Mouse (Mus musculus) erythroblast, embryonic 14.5 days (primary cell): ENCODE data around the gene Cnpy1. TPM values are rescaled to one million over a fixed set of nuclear protein-coding genes. Genes with fewer than 3 reads are reported as not detected.

Source experiments
- H3K27me3 ChIP-seq: 2 replicates; pipeline ENCODE4 v1.6.1; 2012; ENCODE audit warnings: inconsistent platforms; ENCODE audit not compliant: control insufficient read depth
- H3K36me3 ChIP-seq: 2 replicates; pipeline ENCODE4 v1.6.1; 2012; ENCODE audit warnings: mild to moderate bottlenecking, inconsistent platforms; ENCODE audit not compliant: control insufficient read depth
- H3K4me1 ChIP-seq: 2 replicates; pipeline ENCODE4 v1.6.1; 2012; ENCODE audit warnings: inconsistent platforms; ENCODE audit not compliant: control insufficient read depth
- H3K4me3 ChIP-seq: replicated peaks from 2 replicates; pipeline ENCODE3; 2012; ENCODE audit warnings: moderate library complexity, mild to moderate bottlenecking, inconsistent platforms
- H3K9me3 ChIP-seq: 2 replicates; pipeline ENCODE4 v1.6.1; 2012; ENCODE audit warnings: low read length, inconsistent platforms, mixed read lengths; ENCODE audit not compliant: control insufficient read depth
- GATA1 ChIP-seq: IDR thresholded peaks from 2 replicates; pipeline ENCODE4 v1.6.1; 2012; ENCODE audit warnings: low read length, inconsistent platforms, mixed read lengths
- TAL1 ChIP-seq: IDR thresholded peaks from 3 replicates; pipeline ENCODE4 v1.6.1; 2012; ENCODE audit warnings: low read length, inconsistent platforms, mixed read lengths
- polyA plus RNA-seq: library from polyadenylated mRNA; stranded (reverse); fragments of >175 nt; gene quantifications from 2 replicates; pipeline ENCODE4 v1.2.3, GENCODE M21; 2012

Gene Cnpy1
- polyA plus RNA-seq, 1 experiment: not detected

DNA sequence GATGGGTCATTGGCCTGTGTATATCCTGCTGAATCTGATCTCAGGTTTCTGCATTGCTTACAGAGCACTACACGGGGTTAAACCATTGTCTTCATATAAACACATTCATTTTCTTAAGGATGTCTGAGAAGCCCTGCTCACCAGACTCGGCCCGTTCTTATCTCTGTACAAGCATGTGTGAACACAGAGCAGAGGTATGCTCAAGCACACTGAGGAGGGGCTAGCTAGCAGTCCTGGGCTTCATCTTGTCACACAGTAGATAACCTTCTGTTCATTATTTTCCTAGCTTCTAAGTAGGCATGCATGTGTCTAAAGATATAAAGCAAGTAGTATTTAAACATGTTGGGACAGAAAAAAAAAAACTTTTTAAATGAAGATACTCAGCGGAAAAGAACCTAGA lies 39.2 kb downstream of the Cnpy1 start:
- TF ChIP-seq TAL1 (no peak), GATA1 (no peak)
- Histone ChIP-seq H3K9me3 (no peaks in the 10 kb centered on the region; the same call in 1 of the 2 replicates), H3K36me3 (no peaks in the 10 kb centered on the region), H3K27me3 (peaks cover 61% of the 10 kb centered on the region), H3K4me1 (peaks cover 2% of the 10 kb centered on the region), H3K4me3 (no peak overlapping the region)

DNA sequence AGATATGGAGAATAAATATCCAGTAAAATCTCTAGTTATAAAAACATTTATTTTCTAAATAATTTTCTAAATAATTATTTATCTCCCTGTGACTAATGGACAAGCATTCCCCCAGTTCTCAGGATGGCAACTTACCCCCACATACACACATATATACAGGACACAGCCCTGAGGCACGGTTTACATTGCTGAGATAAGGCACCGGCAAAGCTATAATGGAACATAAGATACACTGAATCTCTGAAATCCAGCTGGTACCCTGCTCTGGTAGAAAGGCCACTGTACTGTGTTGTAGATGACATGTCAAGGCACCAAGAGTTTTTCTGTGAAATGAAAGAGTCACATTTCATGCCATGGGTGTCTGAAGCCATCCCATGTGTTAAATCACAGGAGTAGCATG lies 40.9 kb downstream of the Cnpy1 start:
- no peaks in the 10 kb centered on the region; the same call in 1 of the 2 replicates for H3K9me3 ChIP-seq
- peaks cover 46% of the 10 kb centered on the region for H3K27me3 ChIP-seq
- H3K4me1 ChIP-seq: peaks cover 2% of the 10 kb centered on the region
- TF ChIP-seq TAL1 (no peak), GATA1 (no peak)
- no peaks in the 10 kb centered on the region for H3K36me3 ChIP-seq
- no peak overlapping the region for H3K4me3 ChIP-seq

DNA sequence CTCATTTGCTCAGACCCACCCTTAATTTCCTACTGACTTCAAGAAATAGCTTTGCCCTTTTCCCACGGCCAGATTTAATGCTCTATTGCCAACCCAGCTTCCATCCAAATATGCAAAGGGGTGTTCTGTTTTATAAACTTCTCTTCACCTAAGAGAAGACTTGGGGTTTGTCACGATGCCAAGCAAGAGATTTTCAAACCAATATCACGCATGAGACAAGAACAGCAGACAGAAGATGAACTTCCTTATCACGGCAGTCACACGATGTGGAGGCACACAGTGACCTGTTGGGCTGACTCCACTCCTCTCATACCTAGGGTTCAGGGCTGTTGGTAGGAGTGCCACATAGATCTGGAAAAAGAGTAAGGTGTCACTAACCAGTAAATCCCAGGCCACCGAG lies 42.5 kb downstream of the Cnpy1 start:
- Histone ChIP-seq H3K36me3 (no peaks in the 10 kb centered on the region), H3K9me3 (no peaks in the 10 kb centered on the region), H3K4me1 (peaks cover 2% of the 10 kb centered on the region), H3K4me3 (no peak overlapping the region), H3K27me3 (peaks cover 33% of the 10 kb centered on the region)
- no peak for TF ChIP-seq TAL1
- no peak for TF ChIP-seq GATA1

DNA sequence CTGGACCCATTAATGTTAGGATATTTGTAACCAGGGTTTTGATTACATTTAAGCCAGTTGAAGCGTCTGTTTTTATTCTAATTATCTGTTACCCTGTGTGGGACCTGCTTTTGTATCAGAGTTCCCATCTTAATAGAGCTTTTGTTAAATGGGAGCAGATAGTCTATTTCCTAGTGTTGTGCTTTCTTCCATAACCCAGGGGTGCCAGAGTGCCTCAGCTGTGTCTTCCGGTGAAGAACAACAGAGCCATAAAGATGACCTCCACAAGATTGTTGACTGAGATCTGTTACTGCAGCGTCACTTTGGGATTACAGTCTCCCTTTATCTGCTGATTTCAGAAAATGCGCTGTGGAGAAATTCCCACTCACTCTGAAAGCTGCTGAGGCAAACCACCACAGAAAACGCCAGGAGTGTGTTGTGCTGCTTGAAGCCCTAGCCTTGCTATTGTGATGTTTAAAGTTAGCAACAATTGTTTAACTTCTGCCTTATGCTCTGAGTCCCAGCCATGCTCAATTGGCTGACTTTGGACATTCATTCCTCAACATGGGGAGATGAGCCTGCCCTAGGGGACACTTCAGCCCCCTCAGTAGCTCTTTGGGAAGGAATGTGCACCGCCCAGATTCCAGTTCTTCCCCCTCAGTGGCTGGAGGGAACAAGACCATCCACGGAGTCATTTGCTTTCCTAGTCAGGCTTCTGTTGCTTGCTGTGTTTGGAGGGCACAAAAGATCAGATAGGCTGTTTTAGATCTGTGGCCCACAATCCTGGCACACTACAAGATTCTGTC lies 46.3 kb downstream of the Cnpy1 start:
- H3K36me3 ChIP-seq: no peaks in the 10 kb centered on the region
- H3K27me3 ChIP-seq: peaks cover 12% of the 10 kb centered on the region
- H3K9me3 ChIP-seq: no peaks in the 10 kb centered on the region
- no peak overlapping the region for H3K4me3 ChIP-seq
- H3K4me1 ChIP-seq: no peaks in the 10 kb centered on the region
- TF ChIP-seq GATA1 (no peak), TAL1 (no peak)

DNA sequence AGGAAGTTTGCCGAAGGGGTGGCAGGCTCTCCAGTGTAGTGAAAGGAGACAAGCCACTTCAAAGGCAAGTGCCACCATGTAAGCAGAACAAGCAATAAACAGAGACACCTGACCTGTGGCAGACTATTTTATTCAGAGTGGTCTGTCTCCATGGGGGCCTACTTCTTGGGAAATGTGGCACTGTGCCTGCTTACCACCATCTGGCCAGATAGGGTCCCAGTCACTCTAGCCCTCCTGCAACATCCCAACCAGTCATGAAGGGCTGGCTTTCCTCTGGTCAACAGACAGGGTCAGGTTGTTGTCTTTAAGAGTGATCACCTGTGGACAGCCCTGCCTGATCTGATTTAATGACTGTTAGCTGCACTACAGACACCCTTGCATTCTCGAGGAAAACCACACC lies 50.1 kb downstream of the Cnpy1 start:
- no peak overlapping the region for H3K4me3 ChIP-seq
- no peaks in the 10 kb centered on the region for H3K4me1 ChIP-seq
- TF ChIP-seq TAL1: no peak
- TF ChIP-seq GATA1: no peak
- H3K9me3 ChIP-seq: no peaks in the 10 kb centered on the region
- H3K36me3 ChIP-seq: no peaks in the 10 kb centered on the region
- H3K27me3 ChIP-seq: peaks cover 6% of the 10 kb centered on the region; the same call in 1 of the 2 replicates

DNA sequence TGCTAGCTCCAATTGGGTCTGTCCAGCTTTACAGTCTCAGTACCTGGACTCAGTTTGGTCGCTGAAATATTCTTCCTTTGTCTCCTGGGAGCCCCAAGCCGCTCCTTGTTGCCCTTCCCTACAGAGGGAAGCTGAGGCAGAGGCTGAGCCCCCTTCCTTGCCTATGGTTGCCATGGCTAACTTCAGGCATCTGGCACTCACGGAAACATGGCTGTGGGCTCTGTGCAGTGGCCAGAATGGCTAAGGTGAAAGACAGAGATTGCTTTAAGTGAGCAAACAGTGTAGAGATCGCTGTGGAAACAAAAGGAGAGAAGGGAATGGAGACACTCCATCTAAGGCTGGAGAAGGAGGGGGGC lies 53.5 kb downstream of the Cnpy1 start:
- Histone ChIP-seq H3K4me3 (no peak overlapping the region), H3K36me3 (no peaks in the 10 kb centered on the region), H3K27me3 (peaks cover 3% of the 10 kb centered on the region; the same call in 1 of the 2 replicates), H3K4me1 (no peaks in the 10 kb centered on the region), H3K9me3 (no peaks in the 10 kb centered on the region)
- TF ChIP-seq GATA1: no peak
- TF ChIP-seq TAL1: no peak

DNA sequence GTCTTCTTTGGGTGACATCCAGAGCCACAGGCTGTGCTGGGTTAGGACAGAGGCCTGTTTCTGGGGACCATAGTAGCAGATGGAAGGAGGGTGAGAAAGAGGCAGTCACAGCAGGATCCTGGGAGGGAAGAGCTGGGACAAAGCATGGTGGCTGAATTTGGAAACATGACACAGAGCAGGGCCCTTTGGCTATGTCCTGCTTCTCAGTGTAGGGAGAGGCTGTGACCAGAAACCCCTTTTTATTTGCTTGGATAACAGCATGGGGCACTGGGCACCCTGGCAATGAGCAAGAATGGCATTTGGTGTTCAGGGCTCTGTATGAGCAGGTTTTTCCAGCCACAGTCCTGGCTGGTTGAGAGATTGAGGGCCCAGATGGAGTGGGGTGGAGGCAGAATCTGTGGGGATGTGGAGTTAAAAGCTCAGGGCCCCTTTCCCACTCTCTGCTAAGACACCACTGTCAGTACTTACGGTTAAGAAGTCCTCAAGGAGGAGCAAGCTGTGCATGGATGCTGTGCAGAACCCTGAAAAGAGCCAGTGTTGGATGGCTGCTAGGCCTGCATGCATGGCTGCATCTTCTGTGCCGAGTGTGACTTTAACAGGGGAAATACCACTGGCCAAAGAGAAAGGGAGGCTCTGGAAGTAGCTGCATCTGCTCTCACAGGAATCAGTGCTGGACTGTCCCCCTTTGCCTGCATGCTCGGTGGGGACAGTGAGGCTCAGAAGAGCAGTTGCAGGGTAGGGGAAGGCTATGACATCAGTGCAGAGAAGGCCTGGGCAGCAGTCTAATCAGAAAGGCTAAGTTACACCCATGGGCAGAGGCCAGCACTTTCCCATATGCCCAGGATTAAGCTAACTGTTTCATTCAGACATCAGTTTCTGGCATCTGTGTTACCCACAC lies 54.2 kb downstream of the Cnpy1 start:
- Histone ChIP-seq H3K27me3 (peaks cover 3% of the 10 kb centered on the region; the same call in 1 of the 2 replicates), H3K9me3 (no peaks in the 10 kb centered on the region), H3K36me3 (no peaks in the 10 kb centered on the region), H3K4me3 (no peak overlapping the region), H3K4me1 (no peaks in the 10 kb centered on the region)
- TF ChIP-seq GATA1: no peak
- TF ChIP-seq TAL1: no peak

DNA sequence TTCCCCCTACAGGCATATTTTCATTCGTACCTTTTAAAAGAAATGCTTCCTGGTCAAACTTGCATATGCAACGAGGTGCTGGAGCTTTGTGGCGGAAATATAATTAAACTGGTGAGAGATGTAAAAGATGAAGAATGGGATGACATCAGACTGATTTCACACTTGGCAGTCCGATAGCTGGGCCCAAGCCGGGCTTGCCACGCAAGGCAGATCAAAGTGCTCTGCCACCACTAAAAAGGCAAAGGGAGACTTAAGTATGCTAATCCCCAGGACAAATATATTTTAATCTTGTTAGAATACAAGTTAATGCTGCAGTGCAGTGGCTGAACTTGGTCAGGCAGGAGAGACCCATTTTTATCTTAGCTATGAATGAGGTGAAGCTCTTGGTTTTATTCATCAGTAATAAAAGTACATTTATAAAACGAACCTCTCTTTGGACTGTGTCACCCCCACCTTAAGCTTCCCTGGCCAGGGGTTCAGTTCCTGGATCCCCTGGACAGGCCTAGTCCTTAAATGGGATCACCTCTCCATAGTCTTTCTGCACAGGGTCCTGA lies 66.3 kb downstream of the Cnpy1 start:
- peaks cover 54% of the 10 kb centered on the region for H3K27me3 ChIP-seq
- no peaks in the 10 kb centered on the region for H3K36me3 ChIP-seq
- H3K9me3 ChIP-seq: no peaks in the 10 kb centered on the region
- no peak overlapping the region for H3K4me3 ChIP-seq
- no peaks in the 10 kb centered on the region for H3K4me1 ChIP-seq
- TF ChIP-seq GATA1 (no peak), TAL1 (no peak)

DNA sequence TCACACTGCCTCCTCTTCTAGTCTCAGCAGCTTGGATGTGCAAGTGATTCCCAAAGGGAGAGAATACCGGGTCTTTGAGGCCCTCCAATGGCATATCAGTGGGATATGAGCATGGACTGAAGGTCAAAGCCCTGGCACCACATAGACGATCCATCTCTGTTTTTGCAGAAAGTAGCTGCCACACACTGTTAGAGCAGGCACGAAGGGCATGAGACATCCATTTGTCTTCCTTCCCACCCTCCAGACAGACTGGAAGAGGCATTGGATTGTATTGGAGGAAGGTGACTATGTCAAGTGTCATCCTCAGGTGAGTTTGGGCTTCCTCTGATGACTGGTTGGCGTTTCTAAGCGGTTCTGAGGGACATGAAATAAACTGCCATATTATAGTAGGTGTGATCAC lies 67.3 kb downstream of the Cnpy1 start:
- H3K36me3 ChIP-seq: no peaks in the 10 kb centered on the region
- no peaks in the 10 kb centered on the region for H3K9me3 ChIP-seq
- H3K4me3 ChIP-seq: no peak overlapping the region
- H3K4me1 ChIP-seq: no peaks in the 10 kb centered on the region
- TF ChIP-seq TAL1: no peak
- no peak for TF ChIP-seq GATA1
- H3K27me3 ChIP-seq: peaks cover 64% of the 10 kb centered on the region
